Mouse (Mus musculus) liver, postnatal 0 days (tissue): ENCODE data around the gene Myd88.

Experiments used
- CTCF ChIP-seq: sonication (generic); IDR thresholded peaks from 2 replicates; pipeline ENCODE4 v1.5.1; 2016; ENCODE audit warnings: antibody characterized with exemption, low read depth
- EP300 ChIP-seq: IDR thresholded peaks from 2 replicates; pipeline ENCODE4 v1.6.1; 2016; ENCODE audit warnings: antibody characterized with exemption, low read depth, mild to moderate bottlenecking

- TF ChIP-seq CTCF (no peak), EP300 (no peak)
These were observed 2.9 kb downstream of the Myd88 start for GRCm38 (mm10) chr9:119338350-119338749.
